Mouse (Mus musculus) forebrain, embryonic 16.5 days (tissue): ENCODE results near the gene Mex3a. TPM values are rescaled to one million over a fixed set of nuclear protein-coding genes. Genes with fewer than 3 reads are reported as not detected.

ENCODE experiments used
- ATAC-seq: fragments of 200-750 bp; cut with Nextera tagmentation; 2 replicates; pipeline ENCODE4 v1.8.0; 2017; ENCODE audit warnings: mild to moderate bottlenecking, moderate library complexity
- H3K27ac ChIP-seq: fragments of 300-500 bp; sonication (generic); 2 replicates; pipeline ENCODE4 v1.5.1; 2014; ENCODE audit warnings: low read length, control low read depth
- H3K27me3 ChIP-seq: fragments of 300-500 bp; sonication (generic); replicated peaks from 2 replicates; pipeline ENCODE4 v1.6.1; 2014; ENCODE audit warnings: low read length; ENCODE audit not compliant: control insufficient read depth, insufficient read depth
- H3K36me3 ChIP-seq: fragments of 300-500 bp; sonication (generic); 2 replicates; pipeline ENCODE4 v1.6.1; 2014; ENCODE audit not compliant: control insufficient read depth, insufficient read depth
- H3K4me1 ChIP-seq: fragments of 300-500 bp; sonication (generic); replicated peaks from 2 replicates; pipeline ENCODE4 v1.6.1; 2014; ENCODE audit warnings: low read length; ENCODE audit not compliant: control insufficient read depth, insufficient read depth
- H3K4me2 ChIP-seq: fragments of 300-500 bp; sonication (generic); 2 replicates; pipeline ENCODE4 v1.6.1; 2014; ENCODE audit warnings: mild to moderate bottlenecking, low read length, control low read depth
- H3K4me3 ChIP-seq: fragments of 300-500 bp; sonication (generic); replicated peaks from 2 replicates; pipeline ENCODE4 v1.5.1; 2014; ENCODE audit warnings: mild to moderate bottlenecking, low read length, control low read depth
- H3K9ac ChIP-seq: fragments of 300-500 bp; sonication (generic); replicated peaks from 2 replicates; pipeline ENCODE4 v1.6.1; 2014; ENCODE audit warnings: low read depth, low read length, control low read depth
- H3K9me3 ChIP-seq: fragments of 300-500 bp; sonication (generic); 2 replicates; pipeline ENCODE4 v1.6.1; 2016; ENCODE audit warnings: low read length; ENCODE audit not compliant: control insufficient read depth
- WGBS: fragments of 180-500 bp; shearing (Covaris S2); extraction: QIAGEN DNeasy Blood & Tissue Kit; methylation state at CpG from one replicate; pipeline ENCODE4 v1.1.7; 2014; 5-methylcytosine and 5-hydroxymethylcytosine counted together
- polyA plus RNA-seq: library from polyadenylated mRNA; unstranded; fragments of >200 nt; fragmentation: Nextera tagmentation; extraction: Ambion mirVana; gene quantifications from 2 replicates; pipeline ENCODE4 v1.2.1, GENCODE M21; 2015

The Mex3a gene
- polyA plus RNA-seq, 1 experiment from 2014 or later = 46.1 TPM

DNA sequence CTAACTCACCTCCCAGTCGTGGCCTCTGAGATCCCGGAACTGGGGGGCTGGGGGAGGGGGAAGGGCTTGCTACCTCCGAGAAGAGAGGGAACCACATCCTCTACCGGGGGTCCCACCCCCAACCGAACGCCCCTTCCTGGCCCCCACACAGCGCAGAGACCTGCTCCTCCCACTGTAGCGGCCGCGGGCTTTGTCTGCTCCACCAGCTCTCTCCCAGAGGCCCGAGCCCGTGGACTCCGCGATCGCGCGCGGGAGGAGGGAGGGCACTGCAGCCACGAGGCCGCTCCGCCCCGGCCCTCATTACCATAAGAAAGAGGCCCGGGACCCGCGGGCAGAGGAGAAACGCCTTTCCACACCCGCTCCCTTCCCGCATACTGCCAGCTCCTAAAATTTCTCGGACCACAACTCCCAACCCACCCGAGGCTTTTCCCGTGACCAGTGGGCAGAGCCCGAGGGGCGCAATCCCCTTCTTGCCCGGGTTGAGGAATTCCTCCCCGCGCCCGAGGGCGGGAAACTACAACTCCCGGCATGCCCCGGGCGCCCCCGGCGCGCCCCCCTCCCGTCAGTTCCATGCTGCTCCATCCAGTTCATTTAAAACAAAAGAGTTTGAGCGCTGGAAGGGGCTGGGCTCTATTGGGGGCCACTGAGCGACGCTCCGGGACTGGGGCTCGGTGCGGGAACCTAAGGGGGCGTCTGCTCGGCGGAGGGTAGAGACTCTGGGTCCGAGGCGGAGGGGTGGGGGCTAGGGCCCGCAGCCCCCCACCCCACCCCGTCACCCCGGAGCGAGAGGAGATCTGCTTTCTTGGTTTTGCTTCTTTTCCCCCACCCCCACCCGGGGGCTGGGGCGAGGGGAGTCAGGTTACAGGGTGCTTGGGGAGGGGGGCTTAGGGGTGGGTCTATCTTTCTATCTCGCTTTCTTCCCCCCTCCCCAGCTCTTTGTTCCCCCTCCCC is 572 bp upstream of the Mex3a start:
- H3K9ac ChIP-seq = peak overlapping the region; percentile 96
- under 1% methylated on average over 57 of the region's 63 CpGs for WGBS
- H3K27me3 ChIP-seq = no peaks in the 10 kb centered on the region
- peak overlapping the region; percentile 94 for H3K4me2 ChIP-seq
- peak overlapping the region; percentile 99 for H3K27ac ChIP-seq
- no peaks in the 10 kb centered on the region for H3K9me3 ChIP-seq
- peak; percentile 85 for ATAC-seq
- H3K36me3 ChIP-seq = peaks cover 4% of the 10 kb centered on the region; the same call in 1 of the 2 replicates
- peaks cover 63% of the 10 kb centered on the region for H3K4me1 ChIP-seq
- peak overlapping the region; percentile 90 for H3K4me3 ChIP-seq

DNA sequence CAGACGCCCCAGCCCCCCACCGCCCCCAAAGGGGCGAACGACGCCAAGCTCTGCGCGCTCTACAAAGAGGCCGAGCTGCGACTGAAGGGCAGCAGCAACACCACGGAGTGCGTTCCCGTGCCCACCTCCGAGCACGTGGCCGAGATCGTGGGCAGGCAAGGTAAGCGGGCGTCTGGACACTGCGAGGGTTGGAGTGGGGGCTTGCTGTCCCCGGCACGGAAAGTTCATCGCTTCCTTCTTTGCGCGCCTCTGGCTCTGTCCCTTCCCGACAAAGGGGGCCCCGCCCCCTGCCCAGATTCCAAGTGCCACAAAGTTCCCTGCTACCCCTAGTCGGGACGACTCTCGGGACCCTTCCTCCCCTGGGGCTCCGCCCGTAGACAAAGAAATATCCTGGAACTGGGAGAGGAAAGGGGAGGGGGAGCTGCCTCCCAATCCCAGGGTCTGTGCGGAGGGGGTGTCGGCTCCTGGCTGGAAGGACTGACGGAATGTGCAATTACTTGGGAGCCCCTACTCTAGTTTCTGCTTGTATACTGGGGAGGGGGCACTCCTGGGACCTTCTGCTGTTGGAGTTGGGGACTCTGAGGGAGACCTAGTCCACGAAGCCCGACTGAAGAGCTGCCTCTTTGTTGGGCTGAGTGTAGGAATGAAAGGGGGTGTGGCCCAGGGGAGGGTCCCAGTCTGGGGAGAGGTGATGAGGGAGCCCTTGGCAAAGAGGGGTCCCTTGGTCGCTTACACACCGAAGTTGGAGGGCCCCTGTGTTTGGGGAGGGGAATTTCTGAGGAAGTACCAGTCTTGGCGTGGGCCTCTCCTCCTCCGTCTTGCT is 705 bp downstream of the Mex3a start:
- no peaks in the 10 kb centered on the region for H3K9me3 ChIP-seq
- H3K4me3 ChIP-seq = peak overlapping the region; percentile 90
- peak overlapping the region; percentile 83 for H3K4me2 ChIP-seq
- under 1% methylated on average over 35 of the region's 40 CpGs for WGBS
- H3K9ac ChIP-seq = peak overlapping the region; percentile 96
- H3K27me3 ChIP-seq = no peaks in the 10 kb centered on the region
- peaks cover 65% of the 10 kb centered on the region for H3K4me1 ChIP-seq
- peak overlapping the region; percentile 99 for H3K27ac ChIP-seq
- ATAC-seq = peak; percentile 39
- peaks cover 12% of the 10 kb centered on the region for H3K36me3 ChIP-seq

DNA sequence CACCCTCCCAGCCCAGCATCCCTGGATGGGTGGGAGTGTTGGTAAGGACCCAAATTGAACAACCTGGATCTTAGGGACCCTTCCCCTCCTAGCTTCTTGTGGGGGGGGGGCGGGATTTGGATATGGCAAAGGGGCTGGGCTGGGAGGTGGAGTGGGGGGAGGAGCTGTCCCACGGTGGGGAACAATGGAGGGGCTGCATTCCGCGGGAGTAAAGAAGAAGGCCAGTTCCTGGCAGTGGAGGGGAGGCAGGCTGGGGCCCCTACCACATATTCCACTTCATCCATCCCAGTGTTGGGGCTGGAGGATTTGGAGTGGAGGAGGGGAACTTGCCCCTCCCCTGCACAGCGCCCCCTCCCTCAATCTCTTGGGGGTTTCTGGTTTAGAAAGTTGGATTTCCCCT is 1.5 kb downstream of the Mex3a start:
- 0% methylated on average over 5 of the region's 5 CpGs for WGBS
- no peaks in the 10 kb centered on the region for H3K27me3 ChIP-seq
- ATAC-seq = no peak
- H3K4me2 ChIP-seq = peak overlapping the region; percentile 83
- H3K27ac ChIP-seq = peak overlapping the region; percentile 99
- H3K36me3 ChIP-seq = peaks cover 13% of the 10 kb centered on the region
- H3K9me3 ChIP-seq = no peaks in the 10 kb centered on the region
- H3K9ac ChIP-seq = peak overlapping the region; percentile 96
- H3K4me1 ChIP-seq = peaks cover 67% of the 10 kb centered on the region
- H3K4me3 ChIP-seq = peak overlapping the region; percentile 90

DNA sequence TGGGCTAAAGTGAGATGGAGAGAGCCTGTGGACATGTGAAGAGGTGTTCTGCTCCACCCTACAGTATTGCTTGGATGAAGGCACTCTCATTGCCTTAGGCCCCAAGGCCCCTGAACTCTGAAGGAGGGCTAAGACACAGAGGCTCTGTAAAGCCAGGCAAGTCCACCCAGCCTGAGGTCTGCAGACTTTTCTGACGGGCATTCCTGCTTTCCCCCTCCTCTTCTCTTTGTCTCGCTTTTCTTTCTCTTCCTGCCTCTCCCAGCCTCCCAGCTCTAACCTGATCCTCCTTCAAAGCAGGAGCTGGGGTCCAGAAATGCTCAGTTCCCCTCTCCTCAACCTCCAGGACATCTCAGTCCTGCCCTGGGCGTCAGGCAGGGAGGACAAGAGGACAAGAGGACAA is 2.8 kb downstream of the Mex3a start:
- Histone ChIP-seq H3K4me3 (peak overlapping the region; percentile 90), H3K4me2 (peak overlapping the region; percentile 83), H3K9ac (peak overlapping the region; percentile 96), H3K36me3 (peaks cover 15% of the 10 kb centered on the region), H3K9me3 (no peaks in the 10 kb centered on the region), H3K27ac (peak overlapping the region; percentile 29), H3K4me1 (peaks cover 63% of the 10 kb centered on the region), H3K27me3 (no peaks in the 10 kb centered on the region)
- ATAC-seq = no peak
- WGBS = 5% methylated on average over 3 of the region's 3 CpGs

DNA sequence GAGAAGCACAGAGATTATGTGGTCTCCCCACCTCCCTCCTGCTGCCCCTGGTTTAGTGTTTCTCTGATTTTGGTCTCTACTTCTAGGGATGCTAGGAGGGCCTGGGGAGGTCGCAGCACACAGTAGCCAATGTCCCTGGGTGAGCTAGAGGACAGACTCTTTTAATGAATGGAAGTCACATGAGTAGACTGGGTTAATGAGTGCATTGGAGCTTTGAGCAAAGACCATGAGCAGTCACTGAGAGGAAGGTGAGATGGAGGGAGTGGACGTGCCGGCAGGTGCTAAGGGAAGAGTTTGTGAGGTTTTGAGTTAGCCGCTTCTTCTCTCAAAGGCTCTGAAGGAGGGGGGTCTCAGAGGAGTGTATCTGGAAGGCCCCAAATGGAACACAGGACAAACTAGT is 3.3 kb downstream of the Mex3a start:
- H3K9me3 ChIP-seq = no peaks in the 10 kb centered on the region
- peak overlapping the region; percentile 83 for H3K4me2 ChIP-seq
- H3K9ac ChIP-seq = peak overlapping the region; percentile 96
- ATAC-seq = no peak
- peaks cover 15% of the 10 kb centered on the region for H3K36me3 ChIP-seq
- H3K27me3 ChIP-seq = no peaks in the 10 kb centered on the region
- 10% methylated on average over 4 of the region's 4 CpGs for WGBS
- H3K4me3 ChIP-seq = peak overlapping the region; percentile 90
- H3K27ac ChIP-seq = no peak overlapping the region; the same call in 1 of the 2 replicates
- H3K4me1 ChIP-seq = peaks cover 63% of the 10 kb centered on the region

DNA sequence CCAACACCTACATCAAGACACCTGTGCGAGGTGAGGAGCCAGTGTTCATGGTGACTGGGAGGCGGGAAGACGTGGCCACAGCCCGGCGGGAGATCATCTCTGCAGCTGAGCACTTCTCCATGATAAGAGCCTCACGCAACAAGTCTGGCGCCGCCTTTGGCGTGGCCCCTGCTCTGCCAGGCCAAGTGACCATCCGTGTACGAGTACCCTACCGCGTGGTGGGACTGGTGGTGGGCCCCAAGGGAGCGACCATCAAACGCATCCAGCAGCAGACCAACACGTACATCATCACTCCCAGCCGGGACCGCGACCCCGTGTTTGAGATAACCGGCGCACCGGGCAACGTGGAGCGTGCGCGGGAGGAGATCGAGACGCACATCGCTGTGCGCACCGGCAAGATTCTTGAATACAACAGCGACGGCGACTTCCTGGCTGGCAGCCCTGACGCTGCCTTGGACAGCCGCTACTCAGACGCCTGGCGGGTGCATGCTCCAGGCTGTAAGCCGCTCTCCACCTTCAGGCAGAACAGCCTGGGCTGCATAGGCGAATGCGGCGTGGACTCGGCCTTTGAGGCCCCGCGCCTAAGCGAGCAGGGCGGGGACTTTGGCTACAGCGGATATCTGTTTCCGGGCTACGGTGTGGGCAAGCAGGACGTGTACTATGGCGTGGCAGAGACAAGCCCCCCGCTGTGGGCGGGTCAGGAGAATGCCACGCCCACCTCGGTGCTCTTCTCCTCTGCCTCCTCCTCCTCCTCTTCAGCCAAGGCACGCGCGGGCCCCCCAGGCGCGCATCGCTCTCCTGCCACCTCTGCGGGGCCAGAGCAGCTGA is 4.1 kb downstream of the Mex3a start:
- Histone ChIP-seq H3K4me2 (peak overlapping the region; percentile 83), H3K4me3 (peak overlapping the region; percentile 90), H3K4me1 (peaks cover 67% of the 10 kb centered on the region), H3K9ac (peak overlapping the region; percentile 96), H3K27ac (peak overlapping the region; percentile 38; the same call in 1 of the 2 replicates), H3K27me3 (no peaks in the 10 kb centered on the region), H3K9me3 (no peaks in the 10 kb centered on the region), H3K36me3 (peaks cover 15% of the 10 kb centered on the region)
- WGBS = 2% methylated on average over 63 of the region's 64 CpGs
- ATAC-seq = no peak

DNA sequence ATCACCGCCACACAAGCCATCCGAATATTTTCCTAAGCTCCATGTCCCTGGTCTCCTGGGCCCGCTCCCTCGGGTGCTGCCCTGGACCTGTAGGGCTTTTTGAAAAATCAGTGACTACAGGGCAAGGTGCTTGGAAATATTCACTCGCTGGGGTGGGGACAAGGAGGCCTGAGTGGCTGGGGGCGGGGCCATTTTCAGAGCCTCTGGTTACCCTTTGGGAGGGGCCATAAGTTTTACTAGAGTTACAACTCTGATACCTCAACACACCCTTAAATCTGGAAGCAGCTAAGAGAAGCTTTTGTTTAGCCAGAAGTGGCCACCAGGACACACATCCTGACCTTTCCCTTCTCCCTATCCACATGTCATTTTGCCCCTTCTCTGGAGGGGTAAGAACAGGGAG is 5.0 kb downstream of the Mex3a start:
- peaks cover 75% of the 10 kb centered on the region for H3K4me1 ChIP-seq
- peak overlapping the region; percentile 96; the same call in 1 of the 2 replicates for H3K9ac ChIP-seq
- ATAC-seq = no peak
- 59% methylated on average over 6 of the region's 6 CpGs for WGBS
- peak overlapping the region; percentile 90; the same call in 1 of the 2 replicates for H3K4me3 ChIP-seq
- H3K27me3 ChIP-seq = no peaks in the 10 kb centered on the region
- H3K36me3 ChIP-seq = peaks cover 15% of the 10 kb centered on the region
- peak overlapping the region; percentile 83 for H3K4me2 ChIP-seq
- no peak overlapping the region for H3K27ac ChIP-seq
- H3K9me3 ChIP-seq = no peaks in the 10 kb centered on the region

DNA sequence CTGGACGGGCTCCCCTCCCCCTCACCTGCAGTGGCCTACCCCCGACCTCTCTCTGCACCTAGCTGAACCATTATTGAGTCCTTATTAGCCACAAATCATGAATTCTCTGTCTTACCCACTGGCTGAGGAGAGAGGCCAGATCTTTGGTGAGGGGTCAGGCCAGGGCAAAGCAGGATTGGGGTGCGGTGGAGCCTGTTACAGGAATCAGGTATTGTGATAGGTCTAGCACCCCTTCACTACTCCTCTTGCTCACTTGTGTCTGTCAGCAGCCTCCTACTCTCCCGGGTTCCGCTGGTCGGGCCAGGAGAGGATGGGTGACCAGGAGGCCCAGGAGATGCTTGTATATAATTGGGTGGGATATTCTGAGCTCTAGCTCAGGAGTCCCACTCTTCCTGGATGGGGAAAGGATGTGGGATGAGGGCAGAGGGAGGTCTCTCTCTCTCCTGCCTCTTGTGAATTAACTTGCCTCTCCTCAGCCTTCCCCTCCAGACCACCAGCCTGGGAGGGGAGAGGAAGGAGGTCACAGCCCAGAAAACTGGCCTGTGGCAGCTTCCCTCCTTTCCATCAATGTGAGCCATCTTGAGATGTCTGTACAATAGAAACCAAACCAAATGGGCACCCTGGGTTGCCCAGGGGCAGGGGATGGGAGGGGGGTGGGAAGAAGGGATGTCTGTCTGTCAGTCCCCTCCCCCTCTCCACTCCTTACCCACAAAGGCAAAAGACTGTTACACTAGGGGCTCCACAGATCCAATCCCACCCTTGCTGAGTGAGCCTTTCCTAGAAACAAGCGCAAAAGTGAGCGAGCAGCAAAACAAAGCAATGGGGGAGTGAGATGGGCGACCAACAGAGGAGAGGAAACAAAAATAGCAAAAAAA is 6.3 kb downstream of the Mex3a start:
- H3K27me3 ChIP-seq = no peaks in the 10 kb centered on the region
- peak overlapping the region; percentile 62; the same call in 1 of the 2 replicates for H3K27ac ChIP-seq
- 0 out of 2 replicates have a peak overlapping the region, but pooled peaks have one; percentile 10 for H3K9ac ChIP-seq
- peaks cover 80% of the 10 kb centered on the region for H3K4me1 ChIP-seq
- H3K4me3 ChIP-seq = no peak overlapping the region
- WGBS = 9% methylated on average over 9 of the region's 9 CpGs
- no peak overlapping the region; the same call in 1 of the 2 replicates for H3K4me2 ChIP-seq
- H3K9me3 ChIP-seq = no peaks in the 10 kb centered on the region
- no peak for ATAC-seq
- peaks cover 15% of the 10 kb centered on the region for H3K36me3 ChIP-seq
